Mouse (Mus musculus) C2C12 (cell line): ENCODE results near the gene Klrc3. TPM values are rescaled to one million over a fixed set of nuclear protein-coding genes. Genes with fewer than 3 reads are reported as not detected.
"Not testable (repeated sequence)": the region's sequence is repeated elsewhere in the genome, so short reads cannot be mapped to it uniquely, and the experiment has no call there.

Source experiments
- H3K27me3 ChIP-seq: one replicate; pipeline ENCODE4 v1.6.1; 2011; ENCODE audit not compliant: control insufficient read depth, insufficient read depth, insufficient read length
- H3K36me3 ChIP-seq: one replicate; pipeline ENCODE4 v1.6.1; 2011; ENCODE audit not compliant: control insufficient read depth, insufficient read depth
- H3K4me3 ChIP-seq: one replicate; pipeline ENCODE4 v1.5.1; 2011; ENCODE audit warnings: mild to moderate bottlenecking, control low read depth; ENCODE audit not compliant: poor library complexity, insufficient read depth, severe bottlenecking
- H3K79me2 ChIP-seq: one replicate; pipeline ENCODE4 v1.6.1; 2011; ENCODE audit not compliant: control insufficient read depth, insufficient read depth
- H3K79me3 ChIP-seq: one replicate; pipeline ENCODE4 v1.6.1; 2011; ENCODE audit warnings: low read depth, control low read depth
- H3ac ChIP-seq: one replicate; pipeline ENCODE3; 2011; ENCODE audit warnings: low read depth; ENCODE audit not compliant: control insufficient read depth, insufficient read length
- CEBPB ChIP-seq: IDR thresholded peaks from one replicate; pipeline ENCODE4 v1.6.1; 2011; ENCODE audit warnings: low read depth, mild to moderate bottlenecking, control low read depth, moderate library complexity
- CTCF ChIP-seq: IDR thresholded peaks from one replicate; pipeline ENCODE4 v1.5.1; 2011; ENCODE audit not compliant: control insufficient read depth, insufficient read depth, insufficient read length
- MAX ChIP-seq: IDR thresholded peaks from one replicate; pipeline ENCODE4 v1.6.1; 2011; ENCODE audit warnings: mild to moderate bottlenecking, control low read depth
- MYOD1 ChIP-seq: IDR thresholded peaks from one replicate; pipeline ENCODE4 v1.6.1; 2011; ENCODE audit warnings: low read depth; ENCODE audit not compliant: control insufficient read depth, insufficient read length
- MYOG ChIP-seq: IDR thresholded peaks from one replicate; pipeline ENCODE4 v1.6.1; 2011; ENCODE audit not compliant: control insufficient read depth, insufficient read length; ENCODE audit errors: extremely low read depth
- USF1 ChIP-seq: IDR thresholded peaks from one replicate; pipeline ENCODE4 v1.6.1; 2011; ENCODE audit warnings: low read depth, mild to moderate bottlenecking, control low read depth, moderate library complexity
- long read RNA-seq, 2 experiments: library from polyadenylated mRNA; unstranded; transcript quantifications; one replicate each; pipeline ENCODE4 v2.0.0; 2019 to 2020
- polyA plus RNA-seq: library from polyadenylated mRNA; unstranded; fragments of >200 nt; fragmentation: generic; extraction: Trizol; gene quantifications from one replicate; pipeline ENCODE4 v1.2.1, GENCODE M21; 2012; ENCODE audit warnings: missing spikeins

The Klrc3 gene
- polyA plus RNA-seq, result not detected
- long read RNA-seq, experiment 1, result 0 reads
- long read RNA-seq, experiment 2, result 0 reads

- not testable (repeated sequence) for H3K36me3 ChIP-seq, H3ac ChIP-seq, H3K79me3 ChIP-seq, H3K4me3 ChIP-seq, H3K79me2 ChIP-seq, H3K27me3 ChIP-seq
These were observed at the start of gene Klrc3 for GRCm38 (mm10) chr6:129643237-129643636. TSS of gene Klrc3 (minus strand) at chr6:129643337.

DNA sequence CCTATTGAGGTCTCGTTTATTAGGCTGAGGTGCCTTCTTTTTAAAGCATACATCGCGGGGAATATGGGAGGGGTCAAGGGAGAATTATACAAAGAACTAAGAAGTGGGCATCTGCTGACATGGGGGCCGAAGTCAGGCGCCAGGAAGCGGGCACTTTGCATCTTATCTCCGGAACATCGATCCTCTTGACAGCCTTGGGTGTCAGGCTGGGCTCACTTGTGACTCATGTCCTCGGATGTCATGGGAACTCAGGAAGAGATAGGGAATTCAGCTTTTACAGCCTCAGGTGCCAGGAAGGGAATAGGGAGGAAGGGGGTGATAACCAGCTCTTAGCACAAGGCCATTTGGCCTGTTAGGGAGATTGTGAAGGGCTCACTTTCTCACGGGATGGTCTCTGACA lies 48.3 kb upstream of the Klrc3 start:
- H3K79me3 ChIP-seq, H3K36me3 ChIP-seq, H3K27me3 ChIP-seq, H3K79me2 ChIP-seq, H3K4me3 ChIP-seq, H3ac ChIP-seq: not testable (repeated sequence)

GRCm38 (mm10) chr6:129680379-129680778 lies 37.2 kb upstream of the Klrc3 start:
- Histone ChIP-seq H3K27me3 (no peaks in the 10 kb centered on the region), H3K79me3 (no peaks in the 10 kb centered on the region), H3K79me2 (no peaks in the 10 kb centered on the region), H3K36me3 (no peaks in the 10 kb centered on the region), H3K4me3 (no peak overlapping the region), H3ac (no peak overlapping the region)
- TF ChIP-seq CTCF (no peak), MAX (no peak), USF1 (no peak), CEBPB (no peak), MYOD1 (no peak), MYOG (no peak)

GRCm38 (mm10) chr6:129678873-129679272 lies 35.7 kb upstream of the Klrc3 start, which contains the start of gene Klrc1:
TSS of gene Klrc1 (minus strand) at chr6:129678973.
- H3K27me3 ChIP-seq, result no peaks in the 10 kb centered on the region

GRCm38 (mm10) chr6:129661301-129661700 lies 18.2 kb upstream of the Klrc3 start:
- H3K36me3 ChIP-seq, H3K79me3 ChIP-seq, H3K79me2 ChIP-seq, H3K4me3 ChIP-seq, H3ac ChIP-seq, H3K27me3 ChIP-seq: not testable (repeated sequence)

More at GRCm38 (mm10) chr6:129678873-129679272, 35.7 kb upstream of the Klrc3 start, which contains the start of gene Klrc1:
- TF ChIP-seq CTCF, result no peak
- no peaks in the 10 kb centered on the region for H3K79me3 ChIP-seq
- no peak within 1 kb of the TSS for H3ac ChIP-seq
- no peaks in the 10 kb centered on the region for H3K36me3 ChIP-seq
- no peak within 1 kb of the TSS for H3K4me3 ChIP-seq
- H3K79me2 ChIP-seq, result no peaks in the 10 kb centered on the region

- not testable (repeated sequence) for H3K36me3 ChIP-seq, H3K79me2 ChIP-seq, H3ac ChIP-seq, H3K79me3 ChIP-seq, H3K4me3 ChIP-seq, H3K27me3 ChIP-seq
These were observed 17.5 kb upstream of the Klrc3 start, which contains the start of gene Klrc2 for GRCm38 (mm10) chr6:129660589-129660988. TSS of gene Klrc2 (minus strand) at chr6:129660689.

DNA sequence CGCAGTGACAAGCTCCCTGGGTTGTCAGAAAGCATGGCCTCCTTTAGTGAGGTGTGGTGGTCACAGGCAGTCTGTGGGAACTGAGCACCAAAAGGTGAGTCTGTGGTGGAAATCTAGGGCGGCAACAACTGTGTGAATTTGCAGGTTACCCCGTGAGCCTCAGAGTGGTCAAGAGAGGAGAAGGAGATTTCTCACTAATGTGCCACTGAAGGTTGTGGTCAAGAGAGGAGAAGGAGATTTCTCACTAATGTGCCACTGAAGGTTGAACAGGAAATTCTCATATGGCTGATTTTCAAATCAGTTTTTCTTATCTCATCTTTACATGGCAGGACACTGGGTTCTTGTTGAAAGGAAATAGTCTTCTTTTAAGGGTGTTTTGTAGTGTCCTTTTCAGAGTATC lies 917 bp upstream of the Klrc3 start:
- H3K27me3 ChIP-seq, H3K4me3 ChIP-seq, H3K79me2 ChIP-seq, H3K79me3 ChIP-seq, H3K36me3 ChIP-seq, H3ac ChIP-seq: not testable (repeated sequence)

DNA sequence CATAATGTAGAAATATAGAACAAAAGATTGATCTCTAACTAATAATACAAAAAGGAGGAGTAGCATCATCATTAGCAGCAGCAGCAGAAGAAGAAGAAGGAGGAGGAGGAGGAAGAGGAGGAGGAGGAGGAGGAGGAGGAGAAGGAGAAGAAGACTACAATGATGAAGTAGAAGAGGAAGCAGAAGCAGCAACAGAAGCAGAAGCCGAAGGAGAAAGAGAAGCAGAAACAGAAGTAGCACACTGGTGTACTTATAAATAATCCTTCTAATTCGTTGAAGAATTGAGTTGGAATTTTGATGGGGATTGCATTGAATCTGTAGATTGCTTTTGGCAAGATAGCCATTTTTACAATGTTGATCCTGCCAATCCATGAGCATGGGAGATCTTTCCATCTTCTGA lies 12.1 kb downstream of the Klrc3 start:
- not testable (repeated sequence) for H3K79me2 ChIP-seq, H3K36me3 ChIP-seq, H3ac ChIP-seq, H3K79me3 ChIP-seq, H3K27me3 ChIP-seq, H3K4me3 ChIP-seq
